Mouse (Mus musculus): ENCODE results near the gene Ppp1r16b. TPM values are rescaled to one million over a fixed set of nuclear protein-coding genes. Genes with fewer than 3 reads are reported as not detected.

Ppp1r16b gene
- 4.4 TPM in 2 replicates for polyA plus RNA-seq (2016; fragmentation: Nextera tagmentation; extraction: Ambion mirVana)

DNA sequence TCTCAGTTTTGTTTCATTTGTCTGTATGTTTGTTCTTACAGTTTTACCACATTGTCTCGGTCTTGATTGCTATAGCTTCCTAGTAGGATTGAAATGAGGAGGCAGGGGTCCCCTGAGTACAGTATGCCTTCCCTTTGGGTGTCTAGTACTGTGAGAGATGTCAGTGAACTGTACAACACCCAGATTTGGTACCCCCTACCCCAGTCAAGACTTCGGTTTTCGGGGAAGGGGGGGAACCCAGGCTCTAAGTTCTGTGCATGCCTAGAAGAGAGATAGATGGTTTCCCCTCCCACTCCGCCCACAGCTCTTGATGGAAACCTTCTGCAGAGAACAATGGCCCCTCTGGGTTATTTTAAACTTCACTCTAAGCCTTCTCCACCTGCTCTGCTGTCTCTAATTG, at the start of gene Ppp1r16b:
Gene Ppp1r16b (plus strand): TSS at position 301 of the 400 bp plus-strand sequence.
- no peak for DNase-seq (ENCODE audit: low spot score)
- Histone ChIP-seq H3K4me3 (no peak within 1 kb of the TSS), H3K27me3 (ENCODE audit: low read depth, poor library complexity, severe bottlenecking) (peaks cover 64% of the 10 kb centered on the region), H3K9me3 (replicated peaks) (no peaks in the 10 kb centered on the region), H3K4me1 (peaks cover 28% of the 10 kb centered on the region), H3K36me3 (no peaks in the 10 kb centered on the region), H3K27ac (no peak within 1 kb of the TSS)
- 80% methylated on average over 4 of the region's 4 CpGs for WGBS

DNA sequence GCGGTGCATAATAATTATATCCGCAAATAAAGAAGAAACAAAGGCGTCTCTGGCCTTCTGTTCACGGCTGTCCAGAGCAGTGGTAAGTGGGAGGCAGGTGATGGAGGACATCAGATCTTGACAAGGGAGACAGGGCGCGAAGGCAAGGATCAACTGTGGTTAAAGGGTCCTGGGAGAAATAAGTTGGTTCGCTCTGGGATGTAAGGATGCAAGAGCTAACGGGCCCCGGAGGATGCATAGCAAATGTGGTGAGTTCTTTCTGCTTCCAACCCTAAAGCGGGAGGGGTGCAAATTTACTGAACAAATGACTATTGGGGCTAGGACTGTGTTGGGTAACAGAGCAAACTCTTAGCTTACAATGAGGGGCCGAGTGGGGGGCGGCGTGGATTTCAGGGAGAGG, 49.5 kb upstream of the Ppp1r16b start:
- Histone ChIP-seq H3K4me3 (no peak overlapping the region), H3K27me3 (ENCODE audit: low read depth, poor library complexity, severe bottlenecking) (peaks cover 100% of the 10 kb centered on the region), H3K27ac (no peak overlapping the region), H3K9me3 (replicated peaks) (no peaks in the 10 kb centered on the region), H3K4me1 (peaks cover 33% of the 10 kb centered on the region), H3K36me3 (no peaks in the 10 kb centered on the region)
- DNase-seq (ENCODE audit: low spot score): peak; percentile 49
- 2% methylated on average over 13 of the region's 13 CpGs for WGBS

DNA sequence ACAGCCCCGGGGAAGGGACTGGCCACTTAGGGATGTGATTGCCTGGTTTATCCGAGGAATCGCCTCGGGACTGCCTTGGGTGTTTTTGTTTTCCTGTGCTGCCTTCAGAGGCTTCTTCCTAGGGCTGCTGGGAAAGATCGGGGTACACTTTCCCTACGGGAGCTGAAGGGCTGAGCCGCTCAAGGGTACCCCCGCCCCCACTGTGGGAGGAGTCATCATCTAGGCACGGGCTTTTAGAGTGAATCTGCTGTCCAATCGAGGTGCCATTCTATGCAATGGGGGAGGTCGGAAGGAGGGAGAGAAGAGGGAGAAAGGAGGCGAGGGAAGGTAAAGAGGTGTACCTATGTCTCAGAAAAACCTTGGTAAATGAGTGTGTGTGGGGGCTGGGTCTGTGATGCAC, 48.9 kb upstream of the Ppp1r16b start:
- Histone ChIP-seq H3K4me3 (peak overlapping the region; percentile 10; the same call in 1 of the 2 replicates), H3K27me3 (ENCODE audit: low read depth, poor library complexity, severe bottlenecking) (peaks cover 100% of the 10 kb centered on the region), H3K27ac (no peak overlapping the region), H3K36me3 (no peaks in the 10 kb centered on the region), H3K4me1 (peaks cover 27% of the 10 kb centered on the region), H3K9me3 (replicated peaks) (no peaks in the 10 kb centered on the region)
- DNase-seq (ENCODE audit: low spot score): no peak
- 1% methylated on average over 12 of the region's 12 CpGs for WGBS

DNA sequence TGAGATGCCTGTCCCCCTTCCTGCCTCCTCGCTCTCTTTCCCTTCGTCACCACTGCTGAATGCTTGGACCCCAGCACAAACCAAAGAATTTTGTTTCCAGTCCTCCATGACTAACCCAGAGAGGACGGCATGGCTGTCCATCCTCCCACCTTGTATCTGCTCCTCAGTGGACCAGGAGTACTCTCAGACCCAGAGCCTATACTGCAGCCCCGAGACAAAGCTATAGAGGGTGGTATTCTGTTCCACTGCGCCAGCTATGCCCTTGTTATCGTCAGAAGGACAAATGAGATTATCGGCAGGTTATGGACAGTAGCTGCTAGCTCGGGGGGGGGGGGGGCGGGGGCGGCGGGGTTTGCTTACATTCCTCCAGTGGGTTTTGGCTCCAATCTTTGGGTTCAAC, 48.4 kb upstream of the Ppp1r16b start:
- DNase-seq (ENCODE audit: low spot score): no peak
- peaks cover 25% of the 10 kb centered on the region for H3K4me1 ChIP-seq
- no peak overlapping the region for H3K4me3 ChIP-seq
- no peaks in the 10 kb centered on the region for H3K36me3 ChIP-seq
- WGBS: 11% methylated on average over 11 of the region's 11 CpGs
- no peaks in the 10 kb centered on the region for H3K9me3 ChIP-seq (replicated peaks)
- H3K27me3 ChIP-seq (ENCODE audit: low read depth, poor library complexity, severe bottlenecking): peaks cover 100% of the 10 kb centered on the region
- no peak overlapping the region for H3K27ac ChIP-seq

DNA sequence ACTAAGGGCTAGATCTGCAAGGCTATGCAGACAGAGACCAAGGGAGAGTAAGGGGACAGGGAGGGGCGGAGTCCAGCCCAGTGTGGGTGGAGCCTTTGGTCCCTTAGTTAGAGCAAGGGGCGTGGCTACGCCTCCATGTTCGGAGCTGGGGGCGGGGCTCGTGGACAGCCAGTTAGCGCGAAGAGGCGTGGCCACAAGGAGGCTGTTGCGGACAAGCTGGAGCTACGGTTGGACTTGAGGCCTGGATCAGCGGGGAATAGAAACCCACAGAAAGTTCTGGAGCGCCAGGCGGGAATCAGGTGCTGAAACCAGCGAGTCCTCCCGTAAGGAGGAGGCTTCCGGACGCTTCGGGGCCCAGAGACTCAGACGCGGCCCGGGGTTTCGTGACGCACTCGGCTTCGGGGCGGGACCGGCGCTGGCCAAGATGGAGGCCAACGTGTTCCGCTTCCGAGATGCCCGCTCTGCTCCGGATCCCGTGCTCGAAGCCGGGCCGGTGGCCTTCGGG, 40.4 kb upstream of the Ppp1r16b start, which contains the start of gene Actr5:
Gene Actr5 (plus strand): TSS at position 171 of the 505 bp plus-strand sequence.
- H3K36me3 ChIP-seq: peaks cover 33% of the 10 kb centered on the region
- H3K27me3 ChIP-seq (ENCODE audit: low read depth, poor library complexity, severe bottlenecking): peaks cover 30% of the 10 kb centered on the region
- under 1% methylated on average over 39 of the region's 39 CpGs for WGBS
- H3K4me1 ChIP-seq: peaks cover 18% of the 10 kb centered on the region
- peak; percentile 96 for DNase-seq (ENCODE audit: low spot score)
- H3K9me3 ChIP-seq (replicated peaks): no peaks in the 10 kb centered on the region
- H3K27ac ChIP-seq: peak within 1 kb of the TSS; percentile 94
- peak within 1 kb of the TSS; percentile 84 for H3K4me3 ChIP-seq

DNA sequence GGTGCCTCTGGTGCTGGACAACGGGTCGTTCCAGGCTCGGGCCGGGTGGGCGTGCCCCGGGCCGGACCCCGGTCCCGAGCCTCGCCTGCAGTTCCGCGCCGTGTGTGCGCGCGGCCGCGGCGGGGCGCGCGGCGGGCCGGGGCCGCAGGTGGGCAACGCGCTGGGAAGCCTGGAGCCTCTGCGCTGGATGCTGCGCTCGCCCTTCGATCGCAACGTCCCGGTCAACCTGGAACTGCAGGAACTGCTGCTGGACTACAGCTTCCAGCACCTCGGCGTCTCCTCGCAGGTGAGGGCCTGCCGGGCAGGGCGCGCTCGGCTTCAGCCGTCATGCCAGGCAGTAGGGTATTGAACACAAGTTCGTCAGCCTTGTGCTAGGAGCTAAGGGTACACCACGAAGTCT, 40.0 kb upstream of the Ppp1r16b start:
- DNase-seq (ENCODE audit: low spot score): no peak
- Histone ChIP-seq H3K4me1 (peaks cover 18% of the 10 kb centered on the region), H3K27ac (peak overlapping the region; percentile 94), H3K4me3 (peak overlapping the region; percentile 84), H3K36me3 (peaks cover 37% of the 10 kb centered on the region), H3K27me3 (ENCODE audit: low read depth, poor library complexity, severe bottlenecking) (peaks cover 25% of the 10 kb centered on the region), H3K9me3 (replicated peaks) (no peaks in the 10 kb centered on the region)
- under 1% methylated on average over 44 of the region's 44 CpGs for WGBS

DNA sequence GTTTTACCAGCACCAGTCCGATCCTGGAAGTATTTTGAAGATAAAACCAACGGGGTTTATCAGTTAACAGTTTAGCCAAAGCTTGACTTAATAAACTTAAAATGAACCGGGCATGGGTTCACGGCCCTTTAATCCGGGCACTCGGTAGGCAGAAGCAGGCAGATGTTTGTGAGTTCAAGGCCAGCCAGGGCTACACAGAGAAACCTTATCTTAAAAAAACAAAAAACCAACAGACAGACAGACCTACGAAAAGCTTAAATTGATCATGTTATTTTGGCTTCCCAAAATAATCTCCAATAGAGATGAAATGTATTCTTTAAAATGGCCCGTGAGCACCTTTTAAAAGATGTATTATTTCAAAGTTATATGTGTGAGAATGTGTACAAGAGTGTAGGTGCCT, 39.5 kb upstream of the Ppp1r16b start:
- WGBS: 47% methylated on average over 8 of the region's 8 CpGs
- peaks cover 20% of the 10 kb centered on the region for H3K27me3 ChIP-seq (ENCODE audit: low read depth, poor library complexity, severe bottlenecking)
- no peak overlapping the region for H3K27ac ChIP-seq

DNA sequence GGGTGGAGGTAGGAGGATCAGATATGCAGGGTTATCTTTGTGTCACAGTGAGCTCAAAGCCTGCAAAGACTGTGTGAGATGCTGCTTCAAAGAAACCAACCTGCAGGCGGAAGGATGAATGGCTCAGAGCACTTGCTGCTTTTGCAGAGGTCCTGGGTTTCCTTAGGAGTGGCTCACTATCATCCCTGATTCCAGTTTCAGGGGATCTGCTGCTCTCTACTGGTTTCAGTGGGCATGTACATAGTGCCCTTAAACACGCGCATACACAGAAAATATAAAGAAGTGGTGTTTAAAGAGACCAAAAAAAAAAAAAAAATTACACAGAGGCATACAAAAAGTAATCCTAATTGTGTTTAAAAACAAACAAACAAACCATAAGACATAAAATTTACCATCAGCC, 36.3 kb upstream of the Ppp1r16b start:
- DNase-seq (ENCODE audit: low spot score): no peak
- no peaks in the 10 kb centered on the region for H3K9me3 ChIP-seq (replicated peaks)
- H3K27ac ChIP-seq: no peak overlapping the region
- H3K4me3 ChIP-seq: no peak overlapping the region
- H3K36me3 ChIP-seq: peaks cover 73% of the 10 kb centered on the region
- H3K27me3 ChIP-seq (ENCODE audit: low read depth, poor library complexity, severe bottlenecking): no peaks in the 10 kb centered on the region
- 79% methylated on average over 3 of the region's 3 CpGs for WGBS
- peaks cover 18% of the 10 kb centered on the region for H3K4me1 ChIP-seq

More for the DNA sequence above, 39.5 kb upstream of the Ppp1r16b start:
- Histone ChIP-seq H3K9me3 (replicated peaks) (no peaks in the 10 kb centered on the region), H3K4me3 (peak overlapping the region; percentile 84), H3K4me1 (peaks cover 18% of the 10 kb centered on the region), H3K36me3 (peaks cover 42% of the 10 kb centered on the region)
- DNase-seq (ENCODE audit: low spot score): no peak

DNA sequence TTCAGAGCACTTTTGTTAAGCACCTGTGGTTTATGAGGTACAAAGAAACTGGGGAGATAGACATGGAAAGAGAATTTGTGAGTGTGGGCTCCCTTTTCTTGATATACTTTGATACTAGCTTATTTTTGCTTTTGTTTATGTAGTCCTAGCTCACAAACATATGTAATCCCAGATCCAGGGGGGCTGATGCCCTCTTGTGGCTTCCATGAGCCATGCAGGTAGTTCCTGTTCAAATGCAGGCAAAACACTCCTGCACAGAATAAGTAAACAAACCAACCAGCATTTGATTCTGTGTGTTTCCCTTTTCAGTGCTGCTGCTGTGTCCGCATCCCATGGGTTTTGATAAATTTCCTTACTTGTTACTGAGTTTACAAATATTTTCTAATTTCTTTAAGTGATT, 35.8 kb upstream of the Ppp1r16b start:
- Histone ChIP-seq H3K9me3 (replicated peaks) (no peaks in the 10 kb centered on the region), H3K27ac (no peak overlapping the region), H3K4me3 (no peak overlapping the region), H3K27me3 (ENCODE audit: low read depth, poor library complexity, severe bottlenecking) (no peaks in the 10 kb centered on the region), H3K4me1 (peaks cover 17% of the 10 kb centered on the region), H3K36me3 (peaks cover 76% of the 10 kb centered on the region)
- 86% methylated on average over 1 of the region's 1 CpGs for WGBS
- peak; percentile 51 for DNase-seq (ENCODE audit: low spot score)

DNA sequence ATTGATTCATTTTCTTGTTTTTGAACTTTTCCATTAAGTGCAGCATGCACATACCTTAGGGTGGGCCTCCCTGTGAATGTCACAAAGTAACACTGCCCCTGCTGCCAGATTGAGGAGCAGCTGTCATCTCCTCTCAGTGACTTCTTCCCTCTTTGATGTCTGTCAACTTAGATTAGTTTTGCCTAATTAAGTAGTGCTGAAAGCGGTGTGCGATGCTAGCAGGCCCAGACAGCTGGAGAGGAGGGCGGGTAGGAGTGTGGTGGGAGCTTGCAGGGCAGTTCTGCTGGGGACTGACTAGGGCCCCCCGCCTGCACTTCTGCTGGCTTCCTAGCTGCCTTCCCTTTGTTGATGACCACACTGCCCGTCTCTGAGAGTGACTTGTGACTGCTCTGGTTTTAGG, 33.3 kb upstream of the Ppp1r16b start:
- Histone ChIP-seq H3K9me3 (replicated peaks) (no peaks in the 10 kb centered on the region), H3K27ac (no peak overlapping the region), H3K36me3 (peaks cover 95% of the 10 kb centered on the region), H3K4me1 (0 out of 2 replicates have a peak, but pooled peaks cover 2% of the 10 kb centered on the region), H3K4me3 (no peak overlapping the region), H3K27me3 (ENCODE audit: low read depth, poor library complexity, severe bottlenecking) (no peaks in the 10 kb centered on the region)
- WGBS: 89% methylated on average over 5 of the region's 5 CpGs
- DNase-seq (ENCODE audit: low spot score): no peak

DNA sequence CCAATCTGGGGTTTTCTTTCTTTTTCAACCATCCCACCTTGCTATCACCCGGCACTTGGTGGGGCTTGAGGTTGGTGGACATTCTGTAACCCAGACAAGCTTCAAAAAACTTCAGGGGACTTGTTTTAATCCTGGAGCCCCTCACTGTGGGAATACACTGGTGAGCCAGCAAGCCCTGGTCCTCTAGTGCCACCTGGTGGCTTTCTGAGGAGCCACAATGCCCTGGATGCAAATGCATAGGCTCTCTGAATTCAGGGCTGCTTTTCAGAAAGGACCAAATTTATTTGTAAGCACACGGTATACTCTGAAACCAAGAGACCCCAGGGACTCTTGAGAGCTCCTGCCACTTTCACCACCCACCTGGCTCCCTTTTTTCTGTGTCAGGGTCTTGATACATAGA, 23.3 kb upstream of the Ppp1r16b start:
- no peak overlapping the region for H3K27ac ChIP-seq
- 28% methylated on average over 2 of the region's 2 CpGs for WGBS
- H3K4me3 ChIP-seq: no peak overlapping the region
- H3K9me3 ChIP-seq (replicated peaks): no peaks in the 10 kb centered on the region
- no peaks in the 10 kb centered on the region for H3K27me3 ChIP-seq (ENCODE audit: low read depth, poor library complexity, severe bottlenecking)
- no peaks in the 10 kb centered on the region for H3K4me1 ChIP-seq
- H3K36me3 ChIP-seq: peaks cover 44% of the 10 kb centered on the region
- DNase-seq (ENCODE audit: low spot score): peak; percentile 76

DNA sequence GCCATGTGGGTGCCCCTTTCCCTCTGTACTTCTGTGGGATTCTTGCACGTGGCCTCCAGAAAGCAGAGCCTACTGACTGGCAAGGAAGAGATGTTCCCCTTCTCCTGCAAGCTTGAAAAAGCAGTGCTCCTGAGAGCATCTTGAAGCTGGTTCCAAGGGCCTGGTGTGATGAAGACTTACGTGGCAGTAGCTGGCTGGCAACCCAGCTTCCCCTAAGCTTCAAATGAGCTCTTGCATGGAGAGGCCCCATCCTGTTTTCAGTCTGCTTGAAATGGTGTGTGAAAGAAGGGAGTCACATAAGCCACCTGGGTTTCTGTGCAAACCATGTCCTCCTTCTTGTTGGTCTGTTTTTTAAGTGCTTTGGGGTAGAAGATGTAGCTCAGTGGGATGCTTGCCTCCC, 22.6 kb upstream of the Ppp1r16b start:
- Histone ChIP-seq H3K36me3 (peaks cover 37% of the 10 kb centered on the region), H3K27me3 (ENCODE audit: low read depth, poor library complexity, severe bottlenecking) (no peaks in the 10 kb centered on the region), H3K9me3 (replicated peaks) (no peaks in the 10 kb centered on the region), H3K4me3 (no peak overlapping the region), H3K4me1 (no peaks in the 10 kb centered on the region), H3K27ac (no peak overlapping the region)
- DNase-seq (ENCODE audit: low spot score): no peak
- 90% methylated on average over 2 of the region's 2 CpGs for WGBS

DNA sequence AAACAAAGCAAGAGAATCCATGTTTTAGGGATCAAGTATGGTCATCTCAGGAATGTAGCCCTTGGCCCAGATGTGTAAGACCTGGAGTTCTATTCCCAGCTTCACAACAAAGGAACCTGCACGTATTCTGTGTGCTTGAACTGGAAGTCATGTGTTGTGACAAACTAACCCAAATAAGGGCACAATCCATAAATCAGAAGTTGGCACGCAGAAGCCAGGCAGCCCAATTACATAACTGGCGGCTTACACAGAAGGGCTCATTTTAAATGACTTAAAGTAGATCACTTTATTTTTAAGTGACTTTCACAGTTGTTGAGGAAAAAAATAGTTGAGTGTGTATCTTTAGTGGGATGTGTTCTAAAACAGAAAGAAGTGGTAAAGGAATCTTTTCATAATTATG, 21.4 kb upstream of the Ppp1r16b start:
- Histone ChIP-seq H3K9me3 (replicated peaks) (no peaks in the 10 kb centered on the region), H3K4me1 (no peaks in the 10 kb centered on the region), H3K27me3 (ENCODE audit: low read depth, poor library complexity, severe bottlenecking) (no peaks in the 10 kb centered on the region), H3K4me3 (no peak overlapping the region), H3K36me3 (peaks cover 25% of the 10 kb centered on the region), H3K27ac (no peak overlapping the region)
- WGBS: 86% methylated on average over 3 of the region's 3 CpGs
- no peak for DNase-seq (ENCODE audit: low spot score)
